Mouse (Mus musculus) gastrocnemius, adult 18-20 months (tissue): ENCODE results near the gene Fam173b. TPM values are rescaled to one million over a fixed set of nuclear protein-coding genes. Genes with fewer than 3 reads are reported as not detected.

Experiments used
- DNase-seq: peaks from one replicate; pipeline ENCODE4 v3.0.0; 2021; ENCODE audit warnings: low spot score
- total RNA-seq, 2 experiments: library from RNA; stranded (reverse); gene quantifications; 2 replicates each; pipeline ENCODE4 v1.2.3; 2021

Fam173b gene
- total RNA-seq, 2 experiments from 2014 or later, result 11.5 to 11.6 TPM

DNA sequence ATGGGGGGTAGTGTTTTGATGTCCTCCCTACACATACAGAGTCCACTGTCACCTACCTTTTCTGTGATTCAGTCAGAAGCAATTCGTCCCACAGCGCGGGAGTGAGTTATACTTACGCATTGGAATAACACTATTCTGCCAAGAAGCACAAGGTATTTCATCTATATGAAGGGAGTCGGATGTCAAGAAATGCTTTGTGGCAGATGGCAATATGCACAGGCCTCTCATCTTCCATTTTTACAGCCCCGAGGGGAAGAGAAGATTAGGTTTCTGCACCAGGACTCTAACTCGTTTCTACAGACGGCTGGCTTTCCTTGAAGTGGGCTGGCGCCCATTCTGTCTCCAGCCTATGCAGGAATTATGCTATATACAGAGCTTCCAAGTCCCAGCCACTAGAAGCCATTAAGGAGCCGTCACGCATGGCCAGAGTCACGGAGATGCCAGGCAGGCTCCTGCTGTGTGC is 29.8 kb downstream of the Fam173b start:
- no peak for DNase-seq

DNA sequence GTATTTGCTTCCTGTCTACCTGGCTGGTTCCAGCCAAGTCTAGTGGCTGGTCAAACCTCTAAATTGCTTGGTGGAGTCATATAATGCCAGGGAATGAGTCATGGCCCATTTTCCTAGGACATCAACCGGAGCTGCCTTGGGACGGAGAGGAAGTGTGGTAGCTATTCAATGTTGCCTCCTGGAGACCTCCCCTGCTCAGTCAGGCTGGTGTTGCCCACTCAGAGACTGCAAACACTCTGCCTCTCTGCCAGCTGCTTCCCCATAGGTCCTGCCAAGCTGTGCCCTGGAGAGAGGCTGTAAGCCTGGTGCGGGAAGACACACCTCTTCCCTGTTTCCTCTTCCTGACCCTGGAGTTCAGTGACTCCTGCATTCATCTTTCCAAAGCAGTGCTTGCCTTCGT is 30.8 kb downstream of the Fam173b start:
- no peak for DNase-seq

DNA sequence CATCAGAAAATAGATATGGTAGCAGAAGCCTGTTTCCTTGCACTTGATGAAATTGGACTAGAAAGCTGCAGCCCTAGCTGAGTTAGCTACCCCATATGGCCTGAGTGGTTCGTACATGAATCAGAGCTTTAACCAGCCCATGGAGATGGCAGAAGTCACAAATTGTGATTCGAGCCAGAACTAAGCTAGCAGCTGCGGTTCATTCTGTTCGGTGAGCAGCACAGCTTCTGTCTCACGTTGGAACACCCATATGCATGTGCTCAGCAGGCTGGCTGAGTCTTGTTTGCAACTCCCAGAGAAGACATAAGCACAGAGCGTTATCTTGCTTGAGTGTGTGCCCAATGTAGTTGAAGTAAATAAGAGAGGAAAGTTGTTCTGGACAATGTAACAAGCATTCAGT is 32.9 kb downstream of the Fam173b start:
- no peak for DNase-seq

DNA sequence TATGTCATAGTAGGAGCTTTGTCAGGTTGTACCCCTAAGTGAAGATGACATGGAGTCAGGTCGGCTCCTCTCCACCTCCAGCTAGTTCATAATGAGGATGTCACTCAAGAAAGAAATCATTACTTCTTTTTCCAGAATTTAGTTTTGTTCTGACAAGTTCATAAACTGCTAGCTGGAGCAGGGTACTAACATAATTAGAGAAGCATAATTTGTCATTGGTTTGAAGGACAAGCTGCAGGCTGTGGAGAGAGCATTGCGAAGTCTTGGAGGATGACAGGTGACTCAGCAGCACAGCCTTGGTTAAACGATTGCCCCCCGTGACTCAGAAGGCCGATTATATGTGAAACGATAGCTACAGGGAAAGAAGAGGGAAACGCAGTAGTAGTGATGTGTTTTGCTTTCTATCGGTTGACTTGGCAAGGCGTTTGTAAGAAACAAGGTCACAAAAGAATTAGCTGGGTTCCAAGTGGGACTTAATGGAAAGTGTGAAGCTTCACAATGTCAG is 34.5 kb downstream of the Fam173b start:
- DNase-seq, result no peak

DNA sequence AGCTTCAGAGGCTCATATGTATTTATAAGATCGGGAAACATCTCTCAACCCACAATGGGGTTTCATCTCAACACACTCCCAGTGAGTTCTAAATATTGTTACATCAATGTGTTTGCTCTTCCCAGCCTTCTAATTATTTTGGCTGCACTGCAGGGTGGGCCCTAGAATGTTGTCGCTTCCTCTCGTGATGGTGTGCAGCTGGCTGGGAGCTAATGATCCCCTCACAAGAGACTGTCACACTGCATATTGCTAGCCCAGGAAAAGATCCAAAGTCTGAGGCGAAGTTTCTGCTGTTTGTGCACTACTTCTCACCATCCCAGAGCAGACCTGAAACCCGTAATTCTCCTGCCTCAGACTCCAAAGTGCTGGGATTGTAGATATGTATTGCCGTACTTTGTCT is 45.6 kb downstream of the Fam173b start:
- no peak for DNase-seq

DNA sequence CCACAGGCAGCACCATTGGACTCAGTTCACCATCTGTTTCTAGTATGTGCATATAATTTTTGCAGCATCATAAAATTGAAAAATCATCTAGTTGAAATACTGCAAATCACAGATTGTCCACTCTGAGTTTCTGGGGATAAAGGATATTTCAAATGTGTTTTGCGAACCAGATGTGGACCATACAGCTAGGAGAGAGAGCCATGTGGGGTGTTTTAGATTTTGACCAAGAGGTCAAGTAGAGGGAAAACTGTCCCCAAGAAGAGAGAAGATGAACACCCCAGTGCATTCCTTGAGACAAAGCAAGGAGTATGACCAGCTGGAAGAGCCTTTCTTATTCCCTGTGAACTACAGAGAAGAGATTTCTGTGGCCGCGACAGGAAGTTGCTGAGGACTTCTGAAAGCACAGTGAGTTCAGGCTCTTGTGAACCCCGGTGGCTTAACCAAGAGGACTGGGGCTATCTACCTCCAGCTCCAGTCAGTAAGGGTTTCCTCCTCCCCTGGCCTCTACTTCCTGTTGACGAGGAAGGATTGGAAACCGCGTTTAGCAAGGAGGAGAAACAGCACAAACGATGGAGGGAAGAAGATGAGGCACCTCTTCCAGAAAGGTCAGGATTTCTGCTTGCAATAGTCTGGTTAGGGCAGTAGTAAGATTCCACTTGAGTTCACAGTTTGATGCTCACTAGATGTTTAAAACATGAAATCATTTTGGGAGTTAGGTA is 46.4 kb downstream of the Fam173b start:
- no peak for DNase-seq

DNA sequence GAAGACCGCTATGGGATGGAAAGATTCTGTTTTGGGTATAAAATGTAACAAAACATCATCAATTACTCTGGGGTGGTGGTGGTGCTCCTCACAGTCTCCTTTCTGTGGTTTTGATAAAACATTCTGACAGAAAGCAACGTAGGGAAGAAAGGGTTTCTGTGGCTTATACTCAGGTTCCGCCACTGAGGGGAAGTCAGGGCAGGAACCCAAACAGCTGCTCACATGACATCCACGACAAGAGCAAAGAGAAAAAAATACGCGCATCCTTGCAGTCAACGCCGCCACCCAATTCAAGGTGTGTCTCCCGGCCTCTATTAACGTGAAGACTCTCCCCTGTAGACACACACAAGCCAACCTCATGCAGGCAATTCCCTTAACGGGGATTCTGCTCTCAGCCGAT is 48.0 kb downstream of the Fam173b start:
- no peak for DNase-seq

DNA sequence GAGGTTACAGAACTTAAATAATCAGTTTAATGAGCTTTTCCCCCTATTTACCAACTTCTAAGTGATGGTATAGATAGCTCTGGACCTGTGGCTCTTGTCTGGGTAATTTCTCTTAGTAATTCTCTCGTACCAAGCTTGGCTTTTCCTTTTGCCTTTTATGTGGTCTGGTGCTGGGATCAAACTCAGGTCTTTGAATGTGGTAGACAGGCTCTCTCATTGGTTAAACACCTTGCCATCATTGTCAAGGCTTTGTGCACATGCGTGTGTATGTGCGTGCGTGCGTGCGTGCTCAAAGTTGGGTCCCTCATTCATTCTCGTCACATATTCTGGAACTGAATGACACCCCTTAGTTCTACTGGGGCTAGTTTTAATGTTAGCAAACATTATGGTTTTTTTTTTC is 49.2 kb downstream of the Fam173b start:
- DNase-seq, result no peak

DNA sequence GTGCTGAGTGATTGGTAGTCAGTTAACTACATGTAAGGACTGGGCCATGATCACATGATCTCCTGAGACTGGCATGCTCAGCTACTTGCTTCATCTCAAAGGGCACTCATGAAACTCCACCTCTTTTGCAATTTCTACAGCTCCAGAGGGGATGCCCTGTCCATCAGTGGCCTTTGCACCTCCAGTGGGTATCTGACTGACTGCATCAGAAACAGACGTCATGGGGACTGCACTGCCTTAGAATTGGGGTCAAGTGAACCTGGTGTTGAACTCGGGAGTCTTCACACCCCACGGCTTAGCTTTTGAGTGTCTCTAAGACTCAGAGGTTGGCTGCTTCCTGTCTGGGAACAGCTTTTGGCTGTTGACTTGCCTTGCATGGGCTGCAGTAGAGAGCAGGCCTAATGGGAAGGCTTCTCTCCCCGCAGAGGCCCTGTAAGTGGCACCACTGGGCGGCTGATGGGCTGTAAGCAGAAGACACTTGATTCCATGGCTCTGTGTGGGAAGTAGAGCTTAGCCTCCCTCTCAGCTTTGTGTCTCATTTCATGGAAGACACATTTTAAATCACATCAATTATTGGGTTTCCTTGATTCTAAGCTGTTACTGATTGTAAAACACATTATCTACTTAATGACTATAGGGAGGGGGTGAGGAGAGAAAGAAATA is 58.6 kb downstream of the Fam173b start:
- DNase-seq, result no peak

DNA sequence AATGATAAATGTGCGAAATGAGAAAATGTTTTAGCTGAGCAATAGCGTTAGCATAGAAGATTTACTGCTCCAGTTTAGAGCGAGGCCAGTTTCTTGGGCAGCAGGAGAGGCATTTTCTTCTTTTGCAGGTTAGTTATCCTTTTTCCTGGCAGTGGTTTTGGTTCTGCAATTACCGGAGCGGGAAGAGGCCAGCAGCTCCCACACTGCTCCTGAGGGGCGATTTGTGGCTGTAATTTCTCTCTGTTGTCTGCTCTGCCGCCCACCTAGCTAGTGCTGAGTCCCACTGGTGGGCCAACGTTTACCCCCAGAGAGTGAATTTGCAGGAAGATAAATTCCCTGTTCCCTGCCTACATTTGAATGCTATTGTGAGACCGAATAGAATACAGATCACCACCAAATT is 59.2 kb downstream of the Fam173b start:
- no peak for DNase-seq

DNA sequence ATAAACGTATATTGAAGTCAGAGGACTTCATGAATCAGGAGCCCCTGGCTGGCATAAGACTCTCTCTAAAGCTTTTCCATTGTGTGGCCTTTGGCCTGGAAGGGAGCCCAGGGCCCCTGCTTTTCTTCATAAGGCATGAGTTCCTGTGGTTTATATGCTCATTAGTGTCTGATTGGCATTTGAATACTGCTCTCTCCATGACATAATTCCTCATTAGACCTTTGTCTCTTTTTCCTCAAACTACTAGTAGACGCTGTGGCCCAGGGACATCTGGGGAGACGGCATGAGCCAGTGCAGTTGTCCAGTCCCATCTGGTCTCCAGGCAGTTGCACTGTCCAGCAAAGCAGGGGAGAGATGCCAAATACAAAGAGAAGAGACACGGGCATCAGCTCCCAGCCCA is 60.1 kb downstream of the Fam173b start:
- DNase-seq, result no peak

DNA sequence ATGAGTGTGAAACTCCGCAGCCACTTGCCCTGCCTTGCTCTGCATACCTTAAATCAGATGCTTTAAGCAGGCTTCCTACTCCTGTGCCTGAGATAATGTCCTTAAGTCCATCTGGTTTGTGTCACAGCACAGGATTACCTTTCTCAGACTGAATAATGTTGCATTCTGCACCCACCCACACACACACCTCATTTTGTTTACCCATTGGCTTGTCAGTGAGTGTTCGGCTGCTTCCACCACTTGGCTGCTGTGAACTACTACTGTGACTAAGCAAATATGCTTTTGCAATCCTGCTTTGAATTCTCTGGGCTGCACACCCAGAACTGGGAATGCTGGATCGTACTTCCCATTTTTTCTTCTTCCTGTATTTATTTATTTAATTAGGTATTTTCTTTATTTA is 61.4 kb downstream of the Fam173b start:
- peak; percentile 1 for DNase-seq

Other genes starting within 250 kb of the Fam173b start
- 10 to 100 TPM; 16.8 to 19.0 TPM for gene Ankrd33b, start 234.1 kb upstream of the Fam173b start, total RNA-seq
- gene Ropn1l, start 148.1 kb upstream of the Fam173b start, total RNA-seq, result not detected
- gene March6, start 70.8 kb upstream of the Fam173b start, total RNA-seq, result 100 to 1,000 TPM; 135 to 145 TPM
- 10 to 100 TPM; 42.9 to 67.0 TPM for gene Cmbl, start 36.5 kb upstream of the Fam173b start, total RNA-seq
- gene Cct5, start within 50 bp of the Fam173b start, total RNA-seq, result 100 to 1,000 TPM; 112 to 113 TPM